Mouse (Mus musculus) spleen, adult 18-20 months (tissue): Measurements from ENCODE around the gene Gm7945.
"Not testable (repeated sequence)": the region's sequence is repeated elsewhere in the genome, so short reads cannot be mapped to it uniquely, and the experiment has no call there.

Experiments used
- DNase-seq, 2 experiments: peaks; one replicate each; pipeline ENCODE4 v3.0.0; 2022; ENCODE audit warnings: mixed read lengths in 2 of 2

Gm7945 gene

DNA sequence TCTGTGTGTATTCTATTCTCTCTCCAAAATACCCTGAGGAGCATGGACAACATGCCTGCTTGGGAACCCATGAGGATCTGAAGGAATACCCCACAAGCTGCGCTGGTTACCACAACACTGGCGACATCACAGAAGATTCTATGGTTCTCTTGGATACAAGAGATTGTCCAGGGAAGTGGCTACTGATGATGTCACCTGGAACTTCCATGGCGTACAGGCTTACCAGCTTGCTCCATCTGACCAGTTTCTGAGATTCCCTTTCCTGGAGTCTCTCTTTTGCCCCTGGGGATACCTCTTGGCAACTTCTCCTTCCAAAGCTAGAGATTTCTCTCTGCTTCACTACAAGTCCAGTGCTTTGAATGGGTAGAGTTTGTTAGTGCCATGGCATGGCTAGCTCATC is at the start of gene Gm7945:
Gene Gm7945 (minus strand): TSS at position 101 of the 400 bp plus-strand sequence.
- not testable (repeated sequence) for DNase-seq

DNA sequence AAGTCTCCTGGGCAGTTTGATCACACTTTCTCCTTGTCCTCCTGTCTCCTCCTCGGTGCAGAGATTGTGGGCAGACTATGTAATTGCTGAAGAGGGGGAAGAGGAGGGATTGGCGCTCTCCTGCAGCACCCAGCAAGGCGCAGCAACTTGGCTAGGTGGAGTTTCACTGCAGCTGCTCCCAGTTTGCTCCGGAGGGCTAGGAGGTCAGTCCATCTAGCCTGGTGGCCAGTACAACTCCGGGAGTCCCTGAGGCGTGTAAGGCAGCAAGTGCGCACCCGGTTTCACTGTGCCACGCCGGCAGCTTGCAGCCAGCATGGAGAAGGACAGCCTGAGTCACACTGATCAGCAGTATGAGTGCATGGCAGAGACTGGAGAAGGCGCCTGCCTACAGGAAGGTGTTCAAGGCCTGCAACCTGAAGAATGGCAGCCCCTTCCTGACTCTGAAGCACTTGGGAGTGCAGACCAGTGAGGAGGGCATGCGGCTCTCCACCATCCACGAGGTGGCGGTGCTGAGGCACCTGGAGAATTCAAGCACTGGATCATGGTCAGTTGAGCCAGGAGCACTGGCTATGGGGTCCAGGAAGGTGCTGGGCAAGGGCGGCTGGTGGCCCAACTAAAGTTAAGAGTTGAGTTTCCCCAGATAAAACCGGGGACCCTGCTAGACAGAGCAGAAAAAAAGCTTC is 39.4 kb upstream of the Gm7945 start:
- not testable (repeated sequence) for DNase-seq

DNA sequence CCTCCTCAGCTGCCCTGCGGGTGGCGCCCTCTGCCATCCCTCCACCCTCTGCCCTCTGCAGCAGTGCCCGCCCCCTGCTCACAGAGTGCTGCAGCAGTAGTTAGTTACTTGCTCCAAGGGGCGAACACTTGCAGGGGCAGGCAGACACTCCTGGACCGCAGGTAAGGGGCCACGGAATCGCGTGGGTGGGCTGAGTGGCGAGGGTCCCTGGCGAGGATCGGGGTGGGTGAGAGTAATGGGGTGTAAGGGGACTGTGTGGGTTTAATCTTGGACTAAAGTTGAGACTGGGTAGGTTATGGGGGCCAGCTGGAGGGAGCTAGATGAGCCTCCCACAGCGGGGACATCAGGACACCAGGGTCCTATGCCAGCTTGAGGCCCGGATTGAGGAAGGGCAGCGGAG is 38.5 kb upstream of the Gm7945 start:
- DNase-seq: not testable (repeated sequence)

DNA sequence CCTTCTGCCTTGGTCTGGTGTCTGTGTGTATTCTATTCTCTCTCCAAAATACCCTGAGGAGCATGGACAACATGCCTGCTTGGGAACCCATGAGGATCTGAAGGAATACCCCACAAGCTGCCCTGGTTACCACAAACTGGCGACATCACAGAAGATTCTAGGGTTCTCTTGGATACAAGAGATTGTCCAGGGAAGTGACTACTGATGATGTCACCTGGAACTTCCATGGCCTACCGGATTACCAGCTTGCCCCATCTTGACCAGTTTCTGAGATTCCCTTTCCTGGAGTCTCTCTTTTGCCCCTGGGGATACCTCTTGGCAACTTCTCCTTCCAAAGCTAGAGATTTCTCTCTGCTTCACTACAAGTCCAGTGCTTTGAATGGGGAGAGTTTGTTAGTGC is 22.0 kb upstream of the Gm7945 start, which contains the start of gene Gm6482:
Gene Gm6482 (minus strand): TSS at position 101 of the 400 bp plus-strand sequence.
- DNase-seq: not testable (repeated sequence)

DNA sequence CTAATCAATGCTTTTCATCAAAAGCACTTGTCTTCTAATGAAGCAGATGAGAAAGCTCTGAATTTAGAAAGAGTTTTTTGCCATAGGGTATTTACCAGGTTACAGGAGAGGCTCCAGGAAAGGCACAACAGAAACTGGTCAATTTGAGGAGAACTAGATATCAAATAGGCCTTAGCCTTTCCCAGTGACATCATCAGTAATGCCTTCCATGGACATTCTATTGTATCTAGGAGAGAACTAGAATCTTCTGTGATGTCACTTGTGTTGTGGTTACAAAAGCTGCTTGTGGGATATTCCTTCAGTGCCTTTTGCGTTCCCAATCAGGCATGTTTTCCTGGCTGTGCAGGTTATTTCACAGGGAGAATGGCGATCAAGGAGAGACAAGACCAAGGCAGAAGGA is 37.9 kb downstream of the Gm7945 start, which contains the start of gene Gm5798:
Gene Gm5798 (plus strand): TSS at position 301 of the 400 bp plus-strand sequence.
- DNase-seq: not testable (repeated sequence)
